18 mouse cellular contexts compared by ENCODE assay signal in genomic region chr16:10967756-10968155, GRCm38 (mm10).
"Had no signal": no experiment of that assay in that cellular context is flagged by ENCODE, and none has a peak within 500 bp of the region (broad histone marks: within the 10 kb centered on the region; RNA-seq: fewer than 3 reads in every experiment).

No protein-coding gene starts in this region.

- H3K4me2 ChIP-seq: lung, embryonic 14.5 days; midbrain, embryonic 11.5 days; neural tube, embryonic 13.5 days; neural tube, embryonic 15.5 days had no signal

- H3K27me3 ChIP-seq: neural tube, embryonic 13.5 days; neural tube, embryonic 15.5 days had no signal

- H3K4me3 ChIP-seq: myocyte; neural tube, embryonic 13.5 days; neural tube, embryonic 15.5 days had no signal

- H3K4me1 ChIP-seq: neural tube, embryonic 15.5 days had no signal

- H3K9ac ChIP-seq: lung, embryonic 14.5 days; neural tube, embryonic 13.5 days; neural tube, embryonic 15.5 days had no signal

- H3K27ac ChIP-seq: neural tube, embryonic 13.5 days; neural tube, embryonic 15.5 days had no signal

- DNase-seq: lung, adult 18-20 months; lung, embryonic 14.5 days; lung, postnatal 10 days; lung, postnatal 4 days; midbrain, embryonic 14.5 days; retina, postnatal 1 day; right cerebral cortex, adult 18-20 months; right cerebral cortex, postnatal 25 days; right cerebral cortex, postnatal 4 days; spleen, adult 18-20 months; thymus, adult 18-20 months; thymus, postnatal 14 days; thymus, postnatal 36 days had no signal

- H3K36me3 ChIP-seq: neural tube, embryonic 15.5 days had no signal

- H3K9me3 ChIP-seq: neural tube, embryonic 13.5 days; neural tube, embryonic 15.5 days had no signal

- ATAC-seq: midbrain, embryonic 16.5 days had no signal
